Mouse (Mus musculus): ENCODE results near the gene Sorbs1. TPM values are rescaled to one million over a fixed set of nuclear protein-coding genes. Genes with fewer than 3 reads are reported as not detected.

Gene Sorbs1
- polyA plus RNA-seq, 1 experiment from 2014 or later, result 74.4 TPM

GRCm38 (mm10) chr19:40426103-40426960, 87.2 kb downstream of the Sorbs1 start:
- no peak for DNase-seq (ENCODE audit: low spot score)
- 78% methylated on average over 16 of the region's 16 CpGs for WGBS
- Histone ChIP-seq H3K4me1 (replicated peaks) (peaks cover 27% of the 10 kb centered on the region), H3K4me3 (no peak overlapping the region), H3K9me3 (no peaks in the 10 kb centered on the region), H3K27me3 (ENCODE audit: insufficient read depth, poor library complexity, severe bottlenecking) (no peaks in the 10 kb centered on the region), H3K36me3 (no peaks in the 10 kb centered on the region), H3K27ac (peak overlapping the region; percentile 69)

- Histone ChIP-seq H3K9me3 (no peaks in the 10 kb centered on the region), H3K4me1 (replicated peaks) (peaks cover 32% of the 10 kb centered on the region), H3K4me3 (no peak overlapping the region), H3K36me3 (no peaks in the 10 kb centered on the region), H3K27ac (peak overlapping the region; percentile 45; the same call in 1 of the 2 replicates), H3K27me3 (ENCODE audit: insufficient read depth, poor library complexity, severe bottlenecking) (no peaks in the 10 kb centered on the region)
- peak; percentile 53 for DNase-seq (ENCODE audit: low spot score)
- 56% methylated on average over 5 of the region's 5 CpGs for WGBS
Measured at GRCm38 (mm10) chr19:40425326-40425725, 88.3 kb downstream of the Sorbs1 start.

- H3K9me3 ChIP-seq, result no peaks in the 10 kb centered on the region
- H3K4me1 ChIP-seq (replicated peaks), result peaks cover 17% of the 10 kb centered on the region
- H3K27me3 ChIP-seq (ENCODE audit: insufficient read depth, poor library complexity, severe bottlenecking), result no peaks in the 10 kb centered on the region
- H3K27ac ChIP-seq, result no peak overlapping the region
- no peak for DNase-seq (ENCODE audit: low spot score)
- no peak overlapping the region for H3K4me3 ChIP-seq
- 61% methylated on average over 7 of the region's 7 CpGs for WGBS
- no peaks in the 10 kb centered on the region for H3K36me3 ChIP-seq
Measured at GRCm38 (mm10) chr19:40421037-40421436, 92.5 kb downstream of the Sorbs1 start.

- Histone ChIP-seq H3K27ac (no peak overlapping the region), H3K36me3 (no peaks in the 10 kb centered on the region), H3K4me3 (no peak overlapping the region), H3K9me3 (no peaks in the 10 kb centered on the region), H3K4me1 (replicated peaks) (peaks cover 29% of the 10 kb centered on the region), H3K27me3 (ENCODE audit: insufficient read depth, poor library complexity, severe bottlenecking) (no peaks in the 10 kb centered on the region)
- WGBS, result 77% methylated on average over 7 of the region's 7 CpGs
- DNase-seq (ENCODE audit: low spot score), result no peak
Measured at GRCm38 (mm10) chr19:40419315-40419714, 94.3 kb downstream of the Sorbs1 start.

- H3K27me3 ChIP-seq (ENCODE audit: insufficient read depth, poor library complexity, severe bottlenecking), result no peaks in the 10 kb centered on the region
- no peak for DNase-seq (ENCODE audit: low spot score)
- H3K4me1 ChIP-seq (replicated peaks), result peaks cover 22% of the 10 kb centered on the region
- H3K9me3 ChIP-seq, result no peaks in the 10 kb centered on the region
- no peak overlapping the region for H3K27ac ChIP-seq
- H3K4me3 ChIP-seq, result no peak overlapping the region
- no peaks in the 10 kb centered on the region for H3K36me3 ChIP-seq
- 87% methylated on average over 8 of the region's 8 CpGs for WGBS
Measured at GRCm38 (mm10) chr19:40417155-40417821, 96.3 kb downstream of the Sorbs1 start.

GRCm38 (mm10) chr19:40415725-40416124, 97.9 kb downstream of the Sorbs1 start:
- Histone ChIP-seq H3K27ac (no peak overlapping the region), H3K4me1 (replicated peaks) (peaks cover 17% of the 10 kb centered on the region), H3K9me3 (no peaks in the 10 kb centered on the region), H3K36me3 (no peaks in the 10 kb centered on the region), H3K4me3 (no peak overlapping the region), H3K27me3 (ENCODE audit: insufficient read depth, poor library complexity, severe bottlenecking) (no peaks in the 10 kb centered on the region)
- 88% methylated on average over 1 of the region's 1 CpGs for WGBS
- DNase-seq (ENCODE audit: low spot score), result no peak

GRCm38 (mm10) chr19:40414798-40415475, 98.6 kb downstream of the Sorbs1 start:
- Histone ChIP-seq H3K27me3 (ENCODE audit: insufficient read depth, poor library complexity, severe bottlenecking) (no peaks in the 10 kb centered on the region), H3K4me3 (no peak overlapping the region), H3K4me1 (replicated peaks) (peaks cover 23% of the 10 kb centered on the region), H3K9me3 (no peaks in the 10 kb centered on the region), H3K27ac (peak overlapping the region; percentile 71), H3K36me3 (no peaks in the 10 kb centered on the region)
- peak; percentile 57 for DNase-seq (ENCODE audit: low spot score)
- 61% methylated on average over 11 of the region's 11 CpGs for WGBS

- no peaks in the 10 kb centered on the region for H3K27me3 ChIP-seq (ENCODE audit: insufficient read depth, poor library complexity, severe bottlenecking)
- peaks cover 26% of the 10 kb centered on the region for H3K4me1 ChIP-seq (replicated peaks)
- H3K36me3 ChIP-seq, result no peaks in the 10 kb centered on the region
- no peak overlapping the region for H3K4me3 ChIP-seq
- 68% methylated on average over 6 of the region's 6 CpGs for WGBS
- H3K27ac ChIP-seq, result peak overlapping the region; percentile 71
- no peaks in the 10 kb centered on the region for H3K9me3 ChIP-seq
- DNase-seq (ENCODE audit: low spot score), result no peak
Measured at GRCm38 (mm10) chr19:40414386-40414785, 99.2 kb downstream of the Sorbs1 start.

- DNase-seq (ENCODE audit: low spot score), result no peak
- H3K27me3 ChIP-seq (ENCODE audit: insufficient read depth, poor library complexity, severe bottlenecking), result no peaks in the 10 kb centered on the region
- H3K4me1 ChIP-seq (replicated peaks), result peaks cover 26% of the 10 kb centered on the region
- no peak overlapping the region for H3K4me3 ChIP-seq
- 78% methylated on average over 6 of the region's 6 CpGs for WGBS
- H3K36me3 ChIP-seq, result no peaks in the 10 kb centered on the region
- H3K9me3 ChIP-seq, result no peaks in the 10 kb centered on the region
- H3K27ac ChIP-seq, result no peak overlapping the region
Measured at GRCm38 (mm10) chr19:40411379-40411813, 102.2 kb downstream of the Sorbs1 start.

GRCm38 (mm10) chr19:40410511-40410910, 103.1 kb downstream of the Sorbs1 start:
- Histone ChIP-seq H3K36me3 (no peaks in the 10 kb centered on the region), H3K27ac (no peak overlapping the region), H3K27me3 (ENCODE audit: insufficient read depth, poor library complexity, severe bottlenecking) (no peaks in the 10 kb centered on the region), H3K9me3 (no peaks in the 10 kb centered on the region), H3K4me1 (replicated peaks) (peaks cover 29% of the 10 kb centered on the region), H3K4me3 (no peak overlapping the region)
- no peak for DNase-seq (ENCODE audit: low spot score)
- WGBS, result 84% methylated on average over 4 of the region's 4 CpGs

GRCm38 (mm10) chr19:40410109-40410508, 103.5 kb downstream of the Sorbs1 start:
- 73% methylated on average over 9 of the region's 9 CpGs for WGBS
- Histone ChIP-seq H3K27me3 (ENCODE audit: insufficient read depth, poor library complexity, severe bottlenecking) (no peaks in the 10 kb centered on the region), H3K9me3 (no peaks in the 10 kb centered on the region), H3K4me1 (replicated peaks) (peaks cover 29% of the 10 kb centered on the region), H3K4me3 (no peak overlapping the region), H3K27ac (0 out of 2 replicates have a peak overlapping the region, but pooled peaks have one; percentile 2), H3K36me3 (no peaks in the 10 kb centered on the region)
- DNase-seq (ENCODE audit: low spot score), result no peak

GRCm38 (mm10) chr19:40409500-40410035, 104.0 kb downstream of the Sorbs1 start:
- Histone ChIP-seq H3K4me3 (no peak overlapping the region), H3K27ac (0 out of 2 replicates have a peak overlapping the region, but pooled peaks have one; percentile 2), H3K9me3 (no peaks in the 10 kb centered on the region), H3K4me1 (replicated peaks) (peaks cover 25% of the 10 kb centered on the region; the same call in 1 of the 2 replicates), H3K36me3 (no peaks in the 10 kb centered on the region), H3K27me3 (ENCODE audit: insufficient read depth, poor library complexity, severe bottlenecking) (no peaks in the 10 kb centered on the region)
- no peak for DNase-seq (ENCODE audit: low spot score)
- 87% methylated on average over 11 of the region's 11 CpGs for WGBS
